Mouse (Mus musculus) layer of hippocampus, adult 9-10 months (tissue): ENCODE results near the gene Gm8882.
"Not testable (repeated sequence)": the region's sequence is repeated elsewhere in the genome, so short reads cannot be mapped to it uniquely, and the experiment has no call there.

Experiments used
- DNase-seq: peaks from one replicate; pipeline ENCODE4 v3.0.0; 2022; ENCODE audit warnings: low spot score

Gene Gm8882

GRCm38 (mm10) chr6:132364034-132364433, at the start of gene Gm8882:
TSS of gene Gm8882 (minus strand) at chr6:132364134.
- not testable (repeated sequence) for DNase-seq

GRCm38 (mm10) chr6:132314657-132315056, 49.3 kb downstream of the Gm8882 start, which contains the start of gene Prpmp5:
TSS of gene Prpmp5 (minus strand) at chr6:132314757.
- not testable (repeated sequence) for DNase-seq
